Mouse (Mus musculus): Measurements from ENCODE around the gene Slc35b1. TPM values are rescaled to one million over a fixed set of nuclear protein-coding genes. Genes with fewer than 3 reads are reported as not detected.

Gene Slc35b1
- 10 to 100 TPM; 43.9 to 44.1 TPM for total RNA-seq (2021)
- long read RNA-seq, experiment 1, transcript Slc35b1-201 (9 exons, 1,523 nt) = major isoform, 36 of 56 reads
- long read RNA-seq, experiment 1, transcript Slc35b1-202 (9 exons, 1,299 nt) = minor isoform, 17 of 56 reads
- long read RNA-seq, experiment 1, partial matches to known transcripts = 3 of 56 reads
- long read RNA-seq, experiment 1, other reads (novel, unspliced or antisense) = 0 of 56 reads
- long read RNA-seq, experiment 2, transcript Slc35b1-202 (9 exons, 1,299 nt) = minor isoform, 9 of 40 reads
- long read RNA-seq, experiment 2, transcript Slc35b1-201 (9 exons, 1,523 nt) = major isoform, 28 of 40 reads
- long read RNA-seq, experiment 2, partial matches to known transcripts = 2 of 40 reads
- long read RNA-seq, experiment 2, other reads (novel, unspliced or antisense) = 1 of 40 reads

- DNase-seq (ENCODE audit: low spot score) = peak; percentile 96
Measured at GRCm38 (mm10) chr11:95384319-95384972, at the start of gene Slc35b1. Gene Slc35b1 (plus strand): TSS chr11:95384692.

- DNase-seq (ENCODE audit: low spot score) = peak; percentile 76
Measured at GRCm38 (mm10) chr11:95336568-95337128, 47.8 kb upstream of the Slc35b1 start, which contains the start of gene Fam117a. Gene Fam117a (plus strand): TSS chr11:95337018.

- peak; percentile 55 for DNase-seq (ENCODE audit: low spot score)
Measured at GRCm38 (mm10) chr11:95337129-95337813, 47.2 kb upstream of the Slc35b1 start.

GRCm38 (mm10) chr11:95337846-95338342 lies 46.6 kb upstream of the Slc35b1 start:
- no peak for DNase-seq (ENCODE audit: low spot score)

GRCm38 (mm10) chr11:95339471-95340021 lies 44.9 kb upstream of the Slc35b1 start:
- DNase-seq (ENCODE audit: low spot score) = no peak

GRCm38 (mm10) chr11:95340259-95340658 lies 44.2 kb upstream of the Slc35b1 start:
- DNase-seq (ENCODE audit: low spot score) = no peak

GRCm38 (mm10) chr11:95340664-95341063 lies 43.8 kb upstream of the Slc35b1 start:
- DNase-seq (ENCODE audit: low spot score) = no peak

- no peak for DNase-seq (ENCODE audit: low spot score)
Measured at GRCm38 (mm10) chr11:95343180-95343579, 41.3 kb upstream of the Slc35b1 start.

GRCm38 (mm10) chr11:95344181-95344580 lies 40.3 kb upstream of the Slc35b1 start:
- no peak for DNase-seq (ENCODE audit: low spot score)

- DNase-seq (ENCODE audit: low spot score) = no peak
Measured at GRCm38 (mm10) chr11:95350289-95350688, 34.2 kb upstream of the Slc35b1 start.

GRCm38 (mm10) chr11:95350960-95351359 lies 33.5 kb upstream of the Slc35b1 start:
- DNase-seq (ENCODE audit: low spot score) = no peak

GRCm38 (mm10) chr11:95352686-95353085 lies 31.8 kb upstream of the Slc35b1 start:
- no peak for DNase-seq (ENCODE audit: low spot score)

- no peak for DNase-seq (ENCODE audit: low spot score)
Measured at GRCm38 (mm10) chr11:95353226-95353625, 31.3 kb upstream of the Slc35b1 start.

GRCm38 (mm10) chr11:95354228-95354944 lies 30.1 kb upstream of the Slc35b1 start:
- no peak for DNase-seq (ENCODE audit: low spot score)

- DNase-seq (ENCODE audit: low spot score) = no peak
Measured at GRCm38 (mm10) chr11:95354945-95355660, 29.4 kb upstream of the Slc35b1 start.

GRCm38 (mm10) chr11:95355661-95356011 lies 28.9 kb upstream of the Slc35b1 start:
- DNase-seq (ENCODE audit: low spot score) = no peak

- no peak for DNase-seq (ENCODE audit: low spot score)
Measured at GRCm38 (mm10) chr11:95356039-95356438, 28.5 kb upstream of the Slc35b1 start.

GRCm38 (mm10) chr11:95356469-95357273 lies 27.8 kb upstream of the Slc35b1 start:
- DNase-seq (ENCODE audit: low spot score) = peak; percentile 43

- no peak for DNase-seq (ENCODE audit: low spot score)
Measured at GRCm38 (mm10) chr11:95358263-95358662, 26.2 kb upstream of the Slc35b1 start.

All from gastrocnemius, adult 18-20 months (tissue).